Mouse (Mus musculus): ENCODE data around the gene Nyap1. TPM values are rescaled to one million over a fixed set of nuclear protein-coding genes. Genes with fewer than 3 reads are reported as not detected.

The Nyap1 gene
- polyA plus RNA-seq, 1 experiment = 3.6 TPM

DNA sequence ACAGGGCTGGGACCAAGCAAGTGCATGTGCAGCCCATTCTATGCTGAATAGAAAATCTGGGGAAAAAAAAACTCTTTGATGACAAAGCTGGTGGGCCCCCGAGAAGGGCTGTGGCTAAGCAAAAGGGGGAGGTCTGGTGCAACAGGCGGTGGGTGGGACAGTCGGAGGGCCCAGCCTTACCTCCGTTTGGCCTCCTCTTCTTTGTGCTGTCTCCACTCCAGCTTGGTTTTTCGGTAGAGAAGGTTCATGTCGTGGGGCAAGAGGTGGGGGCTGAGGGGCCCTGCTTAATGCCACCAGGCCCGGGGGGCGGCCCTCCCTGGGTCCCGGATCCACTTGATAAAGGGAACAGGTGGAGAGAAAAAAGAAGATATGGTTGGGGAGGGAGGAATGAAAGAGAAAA, 1.9 kb downstream of the Nyap1 start:
- H3K79me2 ChIP-seq (ENCODE audit: control insufficient read depth, insufficient read depth) = no peaks in the 10 kb centered on the region
- no peak overlapping the region for H3ac ChIP-seq (ENCODE audit: control insufficient read depth, insufficient read length, low read depth)
- no peaks in the 10 kb centered on the region for H3K36me3 ChIP-seq (ENCODE audit: control insufficient read depth, insufficient read depth)
- H3K79me3 ChIP-seq (ENCODE audit: low read depth) = no peaks in the 10 kb centered on the region
- TF ChIP-seq USF1 (IDR thresholded peaks at IDR 0.05; ENCODE audit: low read depth) (no peak), MYOG (IDR thresholded peaks at IDR 0.05; ENCODE audit: control insufficient read depth, extremely low read depth, insufficient read length) (no peak), CTCF (IDR thresholded peaks at IDR 0.05; ENCODE audit: control insufficient read depth, insufficient read depth, insufficient read length) (no peak), CEBPB (IDR thresholded peaks at IDR 0.05; ENCODE audit: low read depth) (no peak), FOSL1 (IDR thresholded peaks at IDR 0.05; ENCODE audit: insufficient read depth, low read length, poor library complexity, severe bottlenecking) (no peak), MAX (IDR thresholded peaks at IDR 0.05) (no peak), MYOD1 (IDR thresholded peaks at IDR 0.05; ENCODE audit: control insufficient read depth, insufficient read length, low read depth) (no peak)
- no peak overlapping the region for H3K4me3 ChIP-seq (ENCODE audit: insufficient read depth, poor library complexity, severe bottlenecking)
- H3K27me3 ChIP-seq (ENCODE audit: control insufficient read depth, insufficient read depth, insufficient read length) = no peaks in the 10 kb centered on the region

GRCm38 (mm10) chr5:137738516-137738915, 2.9 kb downstream of the Nyap1 start:
- Histone ChIP-seq H3ac (ENCODE audit: control insufficient read depth, insufficient read length, low read depth) (peak overlapping the region; percentile 34), H3K27me3 (ENCODE audit: control insufficient read depth, insufficient read depth, insufficient read length) (no peaks in the 10 kb centered on the region), H3K4me3 (ENCODE audit: insufficient read depth, poor library complexity, severe bottlenecking) (no peak overlapping the region), H3K79me3 (ENCODE audit: low read depth) (no peaks in the 10 kb centered on the region), H3K79me2 (ENCODE audit: control insufficient read depth, insufficient read depth) (no peaks in the 10 kb centered on the region), H3K36me3 (ENCODE audit: control insufficient read depth, insufficient read depth) (no peaks in the 10 kb centered on the region)
- no peak for TF ChIP-seq USF1 (IDR thresholded peaks at IDR 0.05; ENCODE audit: low read depth)
- no peak for TF ChIP-seq FOSL1 (IDR thresholded peaks at IDR 0.05; ENCODE audit: insufficient read depth, low read length, poor library complexity, severe bottlenecking)
- TF ChIP-seq CEBPB (IDR thresholded peaks at IDR 0.05; ENCODE audit: low read depth) = no peak

DNA sequence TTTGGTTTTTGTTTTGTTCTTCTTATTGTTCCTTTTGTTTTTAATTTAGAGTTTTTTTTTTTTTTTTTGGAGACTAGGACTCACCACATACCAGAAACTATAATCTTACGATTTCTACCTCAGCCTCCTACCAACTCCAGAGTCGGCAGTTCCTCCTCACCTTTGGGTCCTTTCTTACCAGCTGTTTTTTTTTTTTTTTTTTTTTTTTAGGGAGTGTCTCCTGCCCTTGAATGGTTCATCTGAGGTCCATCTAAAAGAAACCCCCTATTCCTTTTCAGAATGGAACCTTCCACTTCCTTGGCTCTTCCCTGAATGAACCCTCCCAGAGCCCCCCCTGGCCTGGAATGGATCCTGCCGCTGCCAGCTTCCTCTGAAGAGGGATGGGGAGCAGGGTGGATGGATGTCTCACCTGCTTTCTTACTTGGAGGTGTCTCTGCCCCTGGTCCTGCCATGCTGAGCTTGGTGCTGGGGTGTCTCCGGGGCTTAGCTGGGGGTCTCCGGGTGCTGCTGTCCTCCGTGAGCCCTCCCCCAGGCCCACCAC, 3.9 kb downstream of the Nyap1 start:
- H3K4me3 ChIP-seq (ENCODE audit: insufficient read depth, poor library complexity, severe bottlenecking) = no peak overlapping the region
- H3K27me3 ChIP-seq (ENCODE audit: control insufficient read depth, insufficient read depth, insufficient read length) = no peaks in the 10 kb centered on the region
- no peaks in the 10 kb centered on the region for H3K79me2 ChIP-seq (ENCODE audit: control insufficient read depth, insufficient read depth)
- no peak overlapping the region for H3ac ChIP-seq (ENCODE audit: control insufficient read depth, insufficient read length, low read depth)
- H3K79me3 ChIP-seq (ENCODE audit: low read depth) = no peaks in the 10 kb centered on the region
- no peak for TF ChIP-seq MAX (IDR thresholded peaks at IDR 0.05)
- TF ChIP-seq MYOD1 (IDR thresholded peaks at IDR 0.05; ENCODE audit: control insufficient read depth, insufficient read length, low read depth) = no peak
- TF ChIP-seq FOSL1 (IDR thresholded peaks at IDR 0.05; ENCODE audit: insufficient read depth, low read length, poor library complexity, severe bottlenecking) = no peak
- H3K36me3 ChIP-seq (ENCODE audit: control insufficient read depth, insufficient read depth) = no peaks in the 10 kb centered on the region

- Histone ChIP-seq H3K4me3 (ENCODE audit: insufficient read depth, poor library complexity, severe bottlenecking) (no peak overlapping the region), H3K79me3 (ENCODE audit: low read depth) (no peaks in the 10 kb centered on the region), H3K79me2 (ENCODE audit: control insufficient read depth, insufficient read depth) (no peaks in the 10 kb centered on the region), H3K36me3 (ENCODE audit: control insufficient read depth, insufficient read depth) (no peaks in the 10 kb centered on the region), H3ac (ENCODE audit: control insufficient read depth, insufficient read length, low read depth) (no peak overlapping the region), H3K27me3 (ENCODE audit: control insufficient read depth, insufficient read depth, insufficient read length) (no peaks in the 10 kb centered on the region)
- no peak for TF ChIP-seq MAX (IDR thresholded peaks at IDR 0.05)
- TF ChIP-seq MYOD1 (IDR thresholded peaks at IDR 0.05; ENCODE audit: control insufficient read depth, insufficient read length, low read depth) = no peak
- no peak for TF ChIP-seq CEBPB (IDR thresholded peaks at IDR 0.05; ENCODE audit: low read depth)
- TF ChIP-seq MYOG (IDR thresholded peaks at IDR 0.05; ENCODE audit: control insufficient read depth, extremely low read depth, insufficient read length) = no peak
- no peak for TF ChIP-seq CTCF (IDR thresholded peaks at IDR 0.05; ENCODE audit: control insufficient read depth, insufficient read depth, insufficient read length)
- no peak for TF ChIP-seq FOSL1 (IDR thresholded peaks at IDR 0.05; ENCODE audit: insufficient read depth, low read length, poor library complexity, severe bottlenecking)
- TF ChIP-seq USF1 (IDR thresholded peaks at IDR 0.05; ENCODE audit: low read depth) = no peak
Measured at GRCm38 (mm10) chr5:137734289-137735061, 6.9 kb downstream of the Nyap1 start.

GRCm38 (mm10) chr5:137733638-137734288, 7.6 kb downstream of the Nyap1 start:
- Histone ChIP-seq H3K27me3 (ENCODE audit: control insufficient read depth, insufficient read depth, insufficient read length) (no peaks in the 10 kb centered on the region), H3ac (ENCODE audit: control insufficient read depth, insufficient read length, low read depth) (no peak overlapping the region), H3K79me3 (ENCODE audit: low read depth) (no peaks in the 10 kb centered on the region), H3K4me3 (ENCODE audit: insufficient read depth, poor library complexity, severe bottlenecking) (no peak overlapping the region), H3K36me3 (ENCODE audit: control insufficient read depth, insufficient read depth) (no peaks in the 10 kb centered on the region), H3K79me2 (ENCODE audit: control insufficient read depth, insufficient read depth) (no peaks in the 10 kb centered on the region)
- TF ChIP-seq USF1 (IDR thresholded peaks at IDR 0.05; ENCODE audit: low read depth) (no peak), CEBPB (IDR thresholded peaks at IDR 0.05; ENCODE audit: low read depth) (no peak), MYOD1 (IDR thresholded peaks at IDR 0.05; ENCODE audit: control insufficient read depth, insufficient read length, low read depth) (no peak), FOSL1 (IDR thresholded peaks at IDR 0.05; ENCODE audit: insufficient read depth, low read length, poor library complexity, severe bottlenecking) (no peak), MAX (IDR thresholded peaks at IDR 0.05) (no peak), MYOG (IDR thresholded peaks at IDR 0.05; ENCODE audit: control insufficient read depth, extremely low read depth, insufficient read length) (no peak), CTCF (IDR thresholded peaks at IDR 0.05; ENCODE audit: control insufficient read depth, insufficient read depth, insufficient read length) (no peak)
